Mouse (Mus musculus) CD4-positive naive resting alpha-beta T cell, adult 76 days (primary cell): ENCODE measurements around the gene Lca5. TPM values are rescaled to one million over a fixed set of nuclear protein-coding genes. Genes with fewer than 3 reads are reported as not detected.

ENCODE experiments used
- total RNA-seq: library from RNA; stranded (reverse); gene quantifications from one replicate; pipeline ENCODE4 v1.2.4, GENCODE M21; 2023

Lca5 gene
- total RNA-seq: 8.1 TPM

DNA sequence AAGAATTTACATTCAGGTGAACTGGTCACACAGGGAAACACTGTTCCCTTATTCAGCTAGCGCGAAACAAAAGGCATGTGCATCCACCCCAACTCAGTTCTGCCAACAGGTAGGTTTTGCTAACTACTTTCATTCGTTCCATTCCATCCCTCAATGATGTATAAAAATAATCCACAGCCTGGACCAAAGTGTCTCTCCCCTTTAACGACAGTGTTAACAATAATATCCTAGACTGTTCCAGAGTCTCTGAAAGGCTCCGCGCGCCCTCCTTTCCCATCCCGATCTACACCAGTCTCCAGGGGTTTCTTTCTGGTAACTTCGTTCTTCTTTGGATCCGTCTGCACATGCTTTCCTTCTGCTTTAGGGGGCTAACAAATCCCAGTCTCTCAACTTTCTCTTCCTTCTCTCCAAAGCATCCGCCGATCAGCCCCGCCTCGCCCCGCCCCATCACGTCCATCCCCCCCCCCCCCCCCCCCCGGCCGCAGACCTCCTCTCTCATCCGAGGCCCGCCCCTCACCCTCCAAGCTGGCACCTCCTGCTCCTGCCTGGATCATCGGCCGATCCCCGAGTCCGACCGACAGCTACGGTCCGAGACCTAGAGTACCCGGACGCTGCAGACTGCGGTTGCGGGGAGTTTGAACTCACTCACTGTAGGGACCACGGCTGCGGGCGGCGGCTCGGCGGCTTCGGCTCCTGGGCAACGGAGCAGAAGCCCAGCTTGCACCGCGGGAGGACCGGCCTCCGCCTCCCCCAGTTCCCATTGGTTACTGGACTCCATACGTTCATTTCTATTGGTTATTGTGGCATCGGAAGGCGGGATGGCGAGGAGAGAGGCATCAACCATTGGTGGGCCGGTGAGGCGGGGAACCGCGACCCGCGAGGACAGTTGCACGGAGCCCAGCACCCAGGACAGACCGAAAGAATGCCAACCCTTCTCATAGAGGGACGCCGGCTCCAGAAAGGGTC, at the start of gene Lca5:
TSS of gene Lca5 (minus strand) at position 736 of the 966 bp plus-strand sequence.

Other genes with a start within 250 kb of the Lca5 start
- 1.8 TPM for gene Sh3bgrl2, start 107.2 kb upstream of the Lca5 start, total RNA-seq